Mouse (Mus musculus) kidney, postnatal 10 days (tissue): ENCODE data around the gene Ubb.

Experiments used
- DNase-seq: peaks from one replicate; pipeline ENCODE4 v3.0.0; 2021; ENCODE audit warnings: mixed read lengths

The Ubb gene

GRCm38 (mm10) chr11:62589391-62589790 lies 38.4 kb downstream of the Ubb start:
- DNase-seq, result no peak

DNA sequence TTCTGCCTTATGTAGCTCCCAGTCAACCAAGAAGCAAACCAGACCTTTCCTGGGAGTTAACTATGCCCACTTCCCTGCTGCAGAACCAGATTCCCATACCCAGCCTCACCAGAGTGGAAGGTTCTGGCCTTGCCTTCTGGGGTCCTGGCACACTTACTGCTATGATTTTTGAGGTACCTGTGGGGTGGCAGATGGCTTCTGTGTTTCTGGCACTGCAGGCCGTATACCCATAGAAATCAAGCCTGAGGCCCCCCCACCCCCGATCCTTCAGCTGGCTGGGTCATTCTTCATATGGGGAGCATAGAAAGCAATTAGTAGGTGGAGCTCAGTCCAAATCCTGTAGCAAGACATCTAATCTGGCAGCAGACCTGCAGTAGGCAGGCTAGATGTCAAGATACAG lies 40.1 kb downstream of the Ubb start:
- no peak for DNase-seq

GRCm38 (mm10) chr11:62591904-62592575 lies 41.1 kb downstream of the Ubb start:
- no peak for DNase-seq

GRCm38 (mm10) chr11:62598571-62598970 lies 47.6 kb downstream of the Ubb start:
- DNase-seq, result no peak

GRCm38 (mm10) chr11:62601732-62602618 lies 51.0 kb downstream of the Ubb start:
- no peak for DNase-seq
